Mouse (Mus musculus) MEL (cell line): ENCODE results near the gene Vegfb.

Source experiments
- CTCF ChIP-seq, 3 experiments: IDR thresholded peaks in 2 of 3; conservative IDR thresholded peaks in 1 of 3; 2 replicates each; pipeline ENCODE4 v1.5.1; 2011 to 2012; ENCODE audit warnings: low read length in 3 of 3, low read depth in 2 of 3, mild to moderate bottlenecking in 2 of 3, improper control_type of control experiment in 1 of 3, inconsistent platforms in 1 of 3, mixed read lengths in 1 of 3, moderate library complexity in 1 of 3; ENCODE audit not compliant: control insufficient read depth in 1 of 3, insufficient read depth in 1 of 3, poor library complexity in 1 of 3, severe bottlenecking in 1 of 3
- GATA1 ChIP-seq: IDR thresholded peaks from 2 replicates; pipeline ENCODE4 v1.6.1; 2011; ENCODE audit warnings: low read depth, low read length, improper control_type of control experiment
- POLR2A ChIP-seq, 2 experiments: IDR thresholded peaks; 2 replicates each; pipeline ENCODE4 v1.6.1; 2011 to 2012; ENCODE audit warnings: low read length in 2 of 2, mild to moderate bottlenecking in 2 of 2, control low read depth in 1 of 2, improper control_type of control experiment in 1 of 2, low read depth in 1 of 2, moderate library complexity in 1 of 2; ENCODE audit not compliant: control insufficient read depth in 1 of 2, insufficient read depth in 1 of 2, poor library complexity in 1 of 2
- USF1 ChIP-seq: IDR thresholded peaks from 2 replicates; pipeline ENCODE4 v1.6.1; 2014; ENCODE audit warnings: low read depth, mild to moderate bottlenecking, inconsistent platforms, low read length, improper control_type of control experiment, moderate library complexity

- TF ChIP-seq POLR2A (IDR thresholded peaks at IDR 0.05; ENCODE audit: control insufficient read depth in 1 of 2, insufficient read depth in 1 of 2, low read depth in 1 of 2, low read length in 2 of 2, poor library complexity in 1 of 2) (peak; percentile 68 to 71; a peak in 3 of 4 replicates), USF1 (no peak), GATA1 (no peak), CTCF (IDR thresholded peaks at IDR 0.05 in 2 of 3, conservative IDR thresholded peaks at IDR 0.05 in 1 of 3; ENCODE audit: control insufficient read depth in 1 of 3, insufficient read depth in 1 of 3, low read depth in 2 of 3, low read length in 3 of 3, poor library complexity in 1 of 3, severe bottlenecking in 1 of 3) (peak; percentile 52 to 89 (median 60))
These were observed 17.6 kb downstream of the Vegfb start for GRCm38 (mm10) chr19:6969665-6970381.
